Mouse (Mus musculus) cerebellum, adult 11 months (tissue): ENCODE results near the gene Gm7970.
"Not testable (repeated sequence)": the region's sequence is repeated elsewhere in the genome, so short reads cannot be mapped to it uniquely, and the experiment has no call there.

Experiments
- DNase-seq: peaks from one replicate; pipeline ENCODE4 v3.0.0; 2022

The Gm7970 gene

DNA sequence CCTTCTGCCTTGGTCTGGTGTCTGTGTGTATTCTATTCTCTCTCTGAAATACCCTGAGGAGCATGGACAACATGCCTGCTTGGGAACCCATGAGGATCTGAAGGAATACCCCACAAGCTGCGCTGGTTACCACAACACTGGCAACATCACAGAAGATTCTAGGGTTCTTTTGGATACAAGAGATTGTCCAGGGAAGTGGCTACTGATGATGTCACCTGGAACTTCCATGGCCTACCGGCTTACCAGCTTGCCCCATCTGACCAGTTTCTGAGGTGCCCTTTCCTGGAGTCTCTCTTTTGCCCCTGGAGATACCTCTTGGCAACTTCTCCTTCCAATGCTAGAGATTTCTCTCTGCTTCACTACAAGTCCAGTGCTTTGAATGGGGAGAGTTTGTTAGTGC, at the start of gene Gm7970:
Gm7970 (minus strand) TSS at position 101 of the 400 bp plus-strand sequence.
- DNase-seq: not testable (repeated sequence)

DNA sequence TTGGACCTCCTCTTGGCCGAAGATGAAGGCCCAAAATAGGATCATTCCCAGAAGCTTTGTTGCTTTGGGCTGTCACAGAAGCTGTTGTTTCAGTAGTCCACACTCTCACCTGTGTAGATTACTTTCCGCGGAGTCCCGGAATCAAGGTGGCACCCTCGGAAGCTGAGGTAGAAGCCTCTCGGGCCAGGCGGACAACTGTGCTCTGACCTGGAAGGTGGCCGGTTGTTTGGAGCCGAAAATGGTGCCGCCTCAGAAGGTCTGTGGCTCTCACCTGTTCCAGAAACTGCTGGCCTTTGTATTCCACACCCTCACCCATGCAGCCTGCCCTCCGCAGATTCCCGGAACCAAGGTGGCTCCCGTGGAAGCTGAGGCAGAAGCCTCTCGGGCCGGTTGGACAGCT, 45.6 kb upstream of the Gm7970 start:
- DNase-seq: not testable (repeated sequence)

DNA sequence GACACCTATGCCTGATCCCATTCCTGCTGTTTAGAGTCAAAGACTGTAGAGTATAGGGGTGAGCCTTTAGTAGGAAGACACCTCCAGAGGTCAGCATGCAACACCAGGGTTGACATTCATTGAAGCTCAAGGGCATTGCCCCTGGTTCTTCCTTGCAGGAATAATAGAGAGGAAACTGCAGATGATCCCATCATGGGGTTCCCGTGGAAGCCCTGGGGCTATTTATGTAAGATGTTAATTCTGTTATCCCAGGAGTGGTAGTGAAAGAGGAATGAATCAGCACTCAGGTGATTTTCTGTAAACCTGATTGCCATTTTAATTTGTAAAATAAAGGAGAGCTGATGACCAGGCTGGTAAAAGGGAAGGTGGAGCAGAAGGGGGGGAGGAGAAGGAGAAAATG, 31.0 kb upstream of the Gm7970 start:
- not testable (repeated sequence) for DNase-seq

DNA sequence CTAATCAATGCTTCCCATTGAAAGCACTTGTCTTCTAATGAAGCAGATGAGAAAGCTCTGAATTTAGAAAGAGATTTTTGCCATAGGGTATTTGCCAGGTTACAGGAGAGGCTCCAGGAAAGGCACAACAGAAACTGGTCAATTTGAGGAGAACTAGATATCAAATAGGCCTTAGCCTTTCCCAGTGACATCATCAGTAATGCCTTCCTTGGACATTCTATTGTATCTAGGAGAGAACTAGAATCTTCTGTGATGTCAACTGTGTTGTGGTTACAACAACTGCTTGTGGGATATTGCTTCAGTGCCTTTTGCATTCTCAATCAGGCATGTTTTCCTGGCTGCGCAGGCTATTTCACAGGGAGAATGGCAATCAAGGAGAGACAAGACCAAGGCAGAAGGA, 17.5 kb upstream of the Gm7970 start, which contains the start of gene 1700049E17Rik2:
1700049E17Rik2 (plus strand) TSS at position 301 of the 400 bp plus-strand sequence.
- DNase-seq: not testable (repeated sequence)

DNA sequence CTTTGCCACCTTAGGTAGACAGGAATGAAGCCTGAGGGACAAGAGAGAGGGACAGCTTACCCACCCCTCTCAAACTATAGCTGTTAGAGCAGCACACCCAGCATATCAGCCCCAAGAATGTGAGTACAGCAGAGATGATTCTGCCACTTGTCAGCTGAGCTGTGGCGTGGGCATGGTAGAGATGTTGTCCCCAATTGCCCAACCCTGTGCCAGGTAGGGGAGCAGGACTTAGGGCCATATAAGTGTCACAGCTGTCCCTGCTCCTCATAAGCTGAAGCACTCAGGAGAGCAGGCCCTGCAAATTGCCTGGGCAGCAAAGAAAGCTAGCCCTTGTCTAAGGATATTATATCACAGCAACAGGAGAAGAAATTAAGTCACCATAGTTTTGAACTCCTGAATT, 30.7 kb downstream of the Gm7970 start:
- DNase-seq: not testable (repeated sequence)

DNA sequence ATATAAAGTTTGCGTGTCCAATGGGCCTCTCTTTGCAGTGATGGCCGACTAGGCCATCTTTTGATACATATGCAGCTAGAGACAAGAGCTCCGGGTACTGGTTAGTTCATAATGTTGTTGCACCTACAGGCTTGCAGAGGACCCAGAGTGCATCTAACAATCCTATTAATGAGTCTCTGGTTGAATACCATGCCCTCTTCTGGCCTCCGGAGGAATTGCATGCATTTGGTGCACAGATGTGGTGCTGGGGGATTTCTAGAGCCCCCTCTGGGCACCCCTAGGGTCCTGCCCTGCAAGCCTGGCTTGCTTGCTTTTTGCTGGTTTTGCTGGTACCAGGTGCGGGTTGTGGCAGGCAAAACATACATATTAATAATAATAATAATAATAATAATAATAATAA, 34.7 kb downstream of the Gm7970 start:
- not testable (repeated sequence) for DNase-seq
